Mouse (Mus musculus) spleen, adult 2 months (tissue): Measurements from ENCODE around the gene Atf2.

Source experiments
- CTCF ChIP-seq: fragments of 200-500 bp; IDR thresholded peaks from 2 replicates; pipeline ENCODE4 v1.5.1; 2011; ENCODE audit warnings: mild to moderate bottlenecking, inconsistent platforms; ENCODE audit not compliant: insufficient read depth, insufficient read length, insufficient replicate concordance; ENCODE audit errors: extremely low read depth
- POLR2A ChIP-seq: fragments of 200-500 bp; IDR thresholded peaks from 2 replicates; pipeline ENCODE4 v1.6.1; 2011; ENCODE audit warnings: low read depth, low read length, inconsistent platforms

- TF ChIP-seq POLR2A (no peak), CTCF (no peak)
Measured at GRCm38 (mm10) chr2:73779796-73780195, 112.6 kb downstream of the Atf2 start.
